Mouse (Mus musculus): Measurements from ENCODE around the gene Pigu. TPM values are rescaled to one million over a fixed set of nuclear protein-coding genes. Genes with fewer than 3 reads are reported as not detected.

Pigu gene
- total and polyA plus RNA-seq, 3 experiments, result 30.1 to 59.0 TPM; not detected in 1

DNA sequence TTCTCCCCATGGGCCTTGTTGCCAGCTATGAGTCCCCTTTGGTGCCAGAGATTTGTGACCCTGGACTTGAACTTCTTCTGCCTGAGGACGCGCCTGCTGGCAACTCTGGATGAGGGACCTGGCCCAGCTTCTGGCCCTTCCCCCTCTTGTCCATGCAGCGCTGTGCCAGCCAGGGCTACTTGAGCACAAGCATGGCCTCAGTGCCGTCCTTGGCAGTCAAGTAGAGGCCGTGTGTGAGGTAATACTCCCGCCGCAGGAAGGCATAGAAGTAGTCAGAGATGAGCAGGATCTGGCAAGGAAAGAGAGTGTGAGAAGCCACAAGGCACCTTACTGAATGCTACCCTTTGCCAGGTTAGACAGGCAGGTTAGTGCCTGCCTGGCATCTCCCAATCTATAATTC, 78.9 kb downstream of the Pigu start:
- Histone ChIP-seq H3K36me3 (ENCODE audit: control insufficient read depth in 1 of 2, insufficient read depth in 2 of 2, low read length in 2 of 2) (peaks cover 0 to 1% of the 10 kb centered on the region in 2 experiments; a peak in 1 of 4 replicates), H3K9me3 (replicated peaks; ENCODE audit: insufficient read depth, low read length) (no peaks in the 10 kb centered on the region), H3K27ac (ENCODE audit: control insufficient read depth, low read depth, low read length) (no peak overlapping the region), H3K79me2 (ENCODE audit: control insufficient read depth, insufficient read depth, low read length, poor library complexity) (no peaks in the 10 kb centered on the region), H3K4me3 (ENCODE audit: control insufficient read depth in 1 of 2, insufficient read depth in 1 of 2, low read depth in 2 of 2, low read length in 2 of 2) (no peak overlapping the region), H3K9ac (ENCODE audit: control insufficient read depth, low read depth, low read length, poor library complexity, severe bottlenecking) (no peak overlapping the region), H3K4me1 (ENCODE audit: control insufficient read depth in 1 of 2, insufficient read depth in 2 of 2, low read length in 2 of 2) (no peaks in the 10 kb centered on the region), H3K27me3 (ENCODE audit: control insufficient read depth in 1 of 2, insufficient read depth in 2 of 2, low read length in 2 of 2) (no peaks in the 10 kb centered on the region)
- no peak for TF ChIP-seq SMC3 (IDR thresholded peaks at IDR 0.05; ENCODE audit: low read depth, low read length)
- TF ChIP-seq TCF12 (IDR thresholded peaks at IDR 0.05; ENCODE audit: low read depth, low read length), result no peak
- TF ChIP-seq MYC (IDR thresholded peaks at IDR 0.05; ENCODE audit: low read depth, low read length), result no peak
- TF ChIP-seq KAT2A (conservative IDR thresholded peaks at IDR 0.05; ENCODE audit: low read depth, low read length), result no peak
- no peak for TF ChIP-seq BHLHE40 (IDR thresholded peaks at IDR 0.05; ENCODE audit: borderline replicate concordance, low read depth, low read length)
- TF ChIP-seq POLR2AphosphoS5 (IDR thresholded peaks at IDR 0.05; ENCODE audit: borderline replicate concordance, low read depth, low read length), result no peak
- TF ChIP-seq RCOR1 (IDR thresholded peaks at IDR 0.05; ENCODE audit: low read depth, low read length), result no peak
- no peak for TF ChIP-seq ETS1 (IDR thresholded peaks at IDR 0.05; ENCODE audit: low read depth, low read length)
- TF ChIP-seq RAD21 (IDR thresholded peaks at IDR 0.05; ENCODE audit: low read depth, low read length), result no peak
- TF ChIP-seq POLR2AphosphoS2 (IDR thresholded peaks at IDR 0.05; ENCODE audit: low read length), result no peak
- TF ChIP-seq TBP (IDR thresholded peaks at IDR 0.05; ENCODE audit: low read depth, low read length), result no peak
- no peak for TF ChIP-seq ZKSCAN1 (IDR thresholded peaks at IDR 0.05; ENCODE audit: low read depth, low read length)
- no peak for TF ChIP-seq CTCF (IDR thresholded peaks at IDR 0.05 in 2 of 3, conservative IDR thresholded peaks at IDR 0.05 in 1 of 3; ENCODE audit: control insufficient read depth in 1 of 3, insufficient read depth in 1 of 3, low read depth in 2 of 3, low read length in 3 of 3, poor library complexity in 1 of 3, severe bottlenecking in 1 of 3)
- DNase-seq (ENCODE audit: low read depth, low spot score), result no peak

DNA sequence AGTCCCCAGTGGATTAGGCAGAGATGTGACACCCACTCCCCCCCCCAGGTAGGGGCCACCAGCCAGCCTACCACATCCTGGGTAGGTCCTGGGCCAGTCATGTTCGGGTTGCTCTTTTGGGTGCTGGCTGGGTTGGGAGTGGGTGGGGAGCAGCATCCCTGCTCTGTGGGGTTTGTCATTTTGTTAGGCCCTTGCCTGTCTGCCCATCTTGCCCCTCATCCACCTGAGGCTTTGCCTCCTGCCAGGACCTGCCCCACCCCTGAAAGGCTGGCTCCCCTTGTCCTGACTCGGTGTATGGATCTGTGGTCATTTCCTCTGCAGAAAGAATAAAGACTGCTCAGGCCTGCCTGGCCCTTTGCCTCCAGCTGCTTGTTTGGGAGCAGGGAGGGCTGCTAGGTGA, 79.5 kb downstream of the Pigu start:
- DNase-seq (ENCODE audit: low read depth, low spot score), result no peak
- H3K27ac ChIP-seq (ENCODE audit: control insufficient read depth, low read depth, low read length), result no peak overlapping the region
- H3K9me3 ChIP-seq (replicated peaks; ENCODE audit: insufficient read depth, low read length), result no peaks in the 10 kb centered on the region
- no peaks in the 10 kb centered on the region for H3K4me1 ChIP-seq (ENCODE audit: control insufficient read depth in 1 of 2, insufficient read depth in 2 of 2, low read length in 2 of 2)
- H3K9ac ChIP-seq (ENCODE audit: control insufficient read depth, low read depth, low read length, poor library complexity, severe bottlenecking), result no peak overlapping the region
- no peaks in the 10 kb centered on the region for H3K79me2 ChIP-seq (ENCODE audit: control insufficient read depth, insufficient read depth, low read length, poor library complexity)
- H3K36me3 ChIP-seq (ENCODE audit: control insufficient read depth in 1 of 2, insufficient read depth in 2 of 2, low read length in 2 of 2), result peaks cover 0 to 1% of the 10 kb centered on the region in 2 experiments; a peak in 1 of 4 replicates
- no peaks in the 10 kb centered on the region for H3K27me3 ChIP-seq (ENCODE audit: control insufficient read depth in 1 of 2, insufficient read depth in 2 of 2, low read length in 2 of 2)
- no peak overlapping the region for H3K4me3 ChIP-seq (ENCODE audit: control insufficient read depth in 1 of 2, insufficient read depth in 1 of 2, low read depth in 2 of 2, low read length in 2 of 2)
- no peak for TF ChIP-seq RAD21 (IDR thresholded peaks at IDR 0.05; ENCODE audit: low read depth, low read length)
- TF ChIP-seq SMC3 (IDR thresholded peaks at IDR 0.05; ENCODE audit: low read depth, low read length), result no peak
- no peak for TF ChIP-seq RCOR1 (IDR thresholded peaks at IDR 0.05; ENCODE audit: low read depth, low read length)
- TF ChIP-seq USF2 (IDR thresholded peaks at IDR 0.05; ENCODE audit: borderline replicate concordance in 1 of 2, insufficient read depth in 1 of 2, low read depth in 1 of 2, low read length in 2 of 2), result no peak
- no peak for TF ChIP-seq KAT2A (conservative IDR thresholded peaks at IDR 0.05; ENCODE audit: low read depth, low read length)
- TF ChIP-seq TCF12 (IDR thresholded peaks at IDR 0.05; ENCODE audit: low read depth, low read length), result no peak
- TF ChIP-seq ZC3H11A (IDR thresholded peaks at IDR 0.05; ENCODE audit: low read depth, low read length), result no peak
- TF ChIP-seq TAL1 (IDR thresholded peaks at IDR 0.05; ENCODE audit: low read length), result no peak
- TF ChIP-seq MAX (IDR thresholded peaks at IDR 0.05; ENCODE audit: low read length), result no peak
- no peak for TF ChIP-seq CHD2 (IDR thresholded peaks at IDR 0.05; ENCODE audit: low read length)

Data from MEL (cell line).